Mouse (Mus musculus) liver, adult 10 weeks (tissue): ENCODE results near the gene Plod2. TPM values are rescaled to one million over a fixed set of nuclear protein-coding genes. Genes with fewer than 3 reads are reported as not detected.

Source experiments
- polyA plus RNA-seq: library from polyadenylated mRNA; stranded (reverse); fragments of 350-450 nt; fragmentation: Illumina TruSeq; extraction: RNeasy Lipid Tissue Mini Kit (QIAGEN cat#74804); gene quantifications from one replicate; pipeline ENCODE4 v1.2.3, GENCODE M21; 2014; ENCODE audit warnings: low read depth, low replicate concordance

Gene Plod2
- polyA plus RNA-seq = 1.3 TPM

DNA sequence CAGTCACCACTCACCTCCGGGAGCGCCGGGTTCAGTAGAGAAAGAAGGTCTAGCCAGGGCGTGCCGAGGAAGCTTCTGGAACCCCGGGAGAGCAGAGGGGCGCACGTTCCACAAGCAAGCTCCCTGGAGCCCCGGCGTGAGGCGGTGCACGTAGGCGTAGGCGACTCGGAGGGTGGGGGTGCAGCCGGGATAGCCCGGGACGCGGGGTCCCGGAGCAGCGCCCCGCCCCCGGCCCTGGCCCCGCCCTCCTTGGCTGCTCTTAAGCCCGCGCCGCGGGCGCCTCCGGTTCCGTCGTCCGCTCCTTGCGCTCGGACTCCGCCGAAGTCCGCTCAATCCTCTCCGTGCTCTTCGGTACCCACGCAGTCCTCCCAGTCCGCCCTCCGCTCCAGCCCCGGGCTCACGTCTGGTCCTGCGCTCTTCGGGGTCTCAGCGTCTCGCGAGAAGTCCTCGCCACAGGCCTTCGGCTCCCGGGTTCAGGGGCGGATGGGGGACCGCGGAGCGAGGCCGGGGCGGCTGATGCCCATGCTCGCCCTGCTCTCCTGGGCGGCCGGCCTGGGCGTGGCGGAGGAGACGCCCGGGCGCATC, at the start of gene Plod2:
Gene Plod2, plus strand, starts transcription at position 247 of the 585 bp plus-strand sequence.

Other genes with a start within 250 kb of the Plod2 start
- gene 1700057G04Rik, start 232.8 kb upstream of the Plod2 start, polyA plus RNA-seq = not detected
- 6.7 TPM for gene Plscr4, start 84.8 kb upstream of the Plod2 start, polyA plus RNA-seq